Mouse (Mus musculus): ENCODE measurements around the gene Klf7. TPM values are rescaled to one million over a fixed set of nuclear protein-coding genes. Genes with fewer than 3 reads are reported as not detected.

The Klf7 gene
- polyA plus RNA-seq, 1 experiment from 2014 or later = 18.9 TPM

DNA sequence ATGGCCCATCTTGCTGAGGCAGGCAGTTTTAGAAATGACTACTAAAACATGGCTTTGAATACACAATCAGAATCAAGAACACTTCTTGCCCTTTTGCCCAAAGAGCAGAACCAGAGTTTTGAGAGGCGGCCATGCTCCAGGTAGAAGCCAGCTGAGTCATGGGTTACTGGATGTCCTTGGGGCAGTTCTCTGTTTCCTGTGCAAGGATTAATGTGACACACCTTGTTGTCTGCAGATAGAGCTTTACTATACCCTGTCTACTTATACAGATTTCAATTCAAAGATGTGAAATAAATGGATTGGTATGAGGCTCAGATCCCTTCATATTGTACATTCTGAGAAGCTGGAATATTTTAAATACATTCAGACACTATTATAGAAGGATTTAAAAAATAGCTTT is 40.3 kb downstream of the Klf7 start:
- Histone ChIP-seq H3K27me3 (no peaks in the 10 kb centered on the region), H3K4me1 (replicated peaks) (peaks cover 25% of the 10 kb centered on the region), H3K27ac (no peak overlapping the region), H3K4me3 (no peak overlapping the region), H3K4me2 (no peak overlapping the region), H3K9me3 (replicated peaks) (no peaks in the 10 kb centered on the region), H3K9ac (no peak overlapping the region), H3K36me3 (peaks cover 18% of the 10 kb centered on the region)
- 95% methylated on average over 1 of the region's 1 CpGs for WGBS
- ATAC-seq (replicated peaks; ENCODE audit: insufficient number of reproducible peaks, insufficient read depth, low FRiP score, low read depth) = no peak

DNA sequence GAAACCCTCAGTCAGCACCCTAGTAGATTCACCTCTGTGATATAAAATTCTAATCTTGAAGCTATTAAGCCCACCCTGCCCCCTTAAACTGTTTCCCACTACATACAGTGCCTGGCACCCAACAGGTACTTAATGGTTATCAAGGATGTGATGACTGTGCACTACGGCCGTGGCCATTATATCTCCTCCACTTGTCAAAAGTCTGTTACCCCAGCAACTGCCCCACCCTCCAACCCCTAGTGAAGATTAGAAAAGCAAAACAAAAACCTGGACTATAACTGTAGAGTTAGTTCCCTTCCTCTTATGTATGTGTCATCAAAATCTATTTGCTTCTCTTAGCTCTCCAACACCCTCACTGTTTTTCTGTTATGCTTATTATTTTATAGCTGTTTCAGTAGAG is 40.9 kb downstream of the Klf7 start:
- peaks cover 25% of the 10 kb centered on the region for H3K4me1 ChIP-seq (replicated peaks)
- no peak overlapping the region for H3K4me3 ChIP-seq
- 36% methylated on average over 2 of the region's 2 CpGs for WGBS
- no peaks in the 10 kb centered on the region for H3K27me3 ChIP-seq
- no peak overlapping the region for H3K27ac ChIP-seq
- no peaks in the 10 kb centered on the region for H3K9me3 ChIP-seq (replicated peaks)
- H3K9ac ChIP-seq = no peak overlapping the region
- no peak for ATAC-seq (replicated peaks; ENCODE audit: insufficient number of reproducible peaks, insufficient read depth, low FRiP score, low read depth)
- H3K36me3 ChIP-seq = peaks cover 21% of the 10 kb centered on the region
- H3K4me2 ChIP-seq = no peak overlapping the region

DNA sequence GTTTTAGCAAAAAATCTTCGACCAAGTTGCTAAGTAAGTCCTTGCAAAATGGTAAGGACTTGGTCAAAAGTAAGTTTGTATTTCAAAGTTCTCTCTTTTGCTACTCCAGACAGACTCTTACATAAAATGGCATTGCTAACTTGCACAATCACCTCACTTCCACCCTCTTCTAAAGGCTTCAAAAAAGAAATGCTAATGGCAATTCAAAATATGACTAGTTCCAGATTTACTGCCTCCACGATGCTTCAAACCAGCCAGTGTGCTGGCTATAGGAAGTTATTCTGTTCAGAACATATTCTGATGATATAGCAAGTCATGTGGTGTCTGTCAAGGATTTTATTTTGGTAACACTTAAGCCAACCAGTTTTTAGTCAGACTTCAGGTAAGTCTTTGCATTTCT is 41.8 kb downstream of the Klf7 start:
- ATAC-seq (replicated peaks; ENCODE audit: insufficient number of reproducible peaks, insufficient read depth, low FRiP score, low read depth) = no peak
- Histone ChIP-seq H3K4me2 (no peak overlapping the region), H3K36me3 (peaks cover 21% of the 10 kb centered on the region), H3K27me3 (no peaks in the 10 kb centered on the region), H3K4me3 (no peak overlapping the region), H3K27ac (no peak overlapping the region), H3K4me1 (replicated peaks) (peaks cover 19% of the 10 kb centered on the region), H3K9ac (no peak overlapping the region), H3K9me3 (replicated peaks) (no peaks in the 10 kb centered on the region)
- 83% methylated on average over 2 of the region's 2 CpGs for WGBS

DNA sequence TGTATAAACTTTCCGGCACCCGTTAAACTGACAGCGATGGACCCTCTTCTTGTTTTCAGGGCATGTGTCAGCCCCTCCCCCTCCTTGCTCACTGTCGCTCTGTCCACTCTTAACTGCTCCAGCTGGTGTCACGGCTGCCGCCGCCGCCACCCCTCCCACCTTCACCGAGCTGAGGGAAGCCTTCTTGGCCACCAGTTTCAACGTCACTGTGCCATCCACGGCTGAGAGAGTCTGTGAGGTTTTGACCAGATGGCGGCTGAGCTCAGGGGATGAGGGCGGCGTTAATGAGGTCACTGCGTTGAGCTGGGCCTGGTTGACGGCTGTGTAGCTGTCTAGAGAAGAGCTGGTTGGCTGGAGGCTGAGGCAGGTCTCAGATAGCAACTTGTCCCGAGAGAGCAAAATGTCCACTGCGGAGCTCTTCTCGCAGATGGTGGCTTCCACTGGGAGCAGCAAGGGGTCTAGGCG is 43.3 kb downstream of the Klf7 start:
- peaks cover 21% of the 10 kb centered on the region for H3K36me3 ChIP-seq
- peak; percentile 39 for ATAC-seq (replicated peaks; ENCODE audit: insufficient number of reproducible peaks, insufficient read depth, low FRiP score, low read depth)
- peaks cover 14% of the 10 kb centered on the region for H3K4me1 ChIP-seq (replicated peaks)
- 61% methylated on average over 20 of the region's 20 CpGs for WGBS
- H3K4me2 ChIP-seq = 0 out of 2 replicates have a peak overlapping the region, but pooled peaks have one; percentile 17
- H3K27ac ChIP-seq = peak overlapping the region; percentile 25
- H3K4me3 ChIP-seq = no peak overlapping the region
- H3K27me3 ChIP-seq = no peaks in the 10 kb centered on the region
- H3K9ac ChIP-seq = no peak overlapping the region
- no peaks in the 10 kb centered on the region for H3K9me3 ChIP-seq (replicated peaks)

DNA sequence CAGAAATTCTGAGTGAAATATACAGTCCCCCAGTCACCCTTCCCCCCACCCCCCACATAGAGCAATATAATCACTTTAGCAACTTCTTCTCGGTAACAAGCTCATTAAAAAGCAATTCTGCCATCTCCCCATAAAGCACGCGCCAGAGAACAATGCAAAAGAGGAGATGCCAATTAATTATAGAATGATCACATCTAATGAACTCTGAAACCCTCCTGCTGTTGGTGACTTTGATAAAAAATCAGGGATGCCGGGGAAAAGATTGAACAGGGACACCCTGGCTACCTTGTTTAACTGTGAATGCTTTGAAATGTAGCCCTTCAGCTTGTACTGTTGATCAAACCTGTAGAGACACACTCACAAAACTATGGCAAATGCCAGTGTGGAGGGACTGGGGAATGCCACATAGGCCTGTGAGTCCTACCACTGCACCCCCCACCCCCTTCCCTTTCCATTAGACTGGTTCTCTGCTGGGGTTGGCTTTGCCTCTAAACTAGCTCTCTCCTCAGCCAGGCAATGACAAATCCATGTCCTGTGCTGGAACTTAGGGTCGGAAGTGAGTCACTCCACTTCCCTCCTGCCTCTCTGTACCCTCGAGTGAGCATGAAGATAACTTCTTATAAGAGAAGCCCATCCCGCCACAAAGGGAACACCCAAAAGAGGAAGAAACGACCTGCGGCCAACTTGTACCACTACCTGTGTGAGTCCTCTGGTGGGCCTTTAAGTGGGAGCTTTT is 43.9 kb downstream of the Klf7 start:
- Histone ChIP-seq H3K9ac (no peak overlapping the region), H3K9me3 (replicated peaks) (no peaks in the 10 kb centered on the region), H3K36me3 (peaks cover 21% of the 10 kb centered on the region), H3K27ac (no peak overlapping the region), H3K4me2 (0 out of 2 replicates have a peak overlapping the region, but pooled peaks have one; percentile 17), H3K27me3 (no peaks in the 10 kb centered on the region), H3K4me1 (replicated peaks) (peaks cover 12% of the 10 kb centered on the region), H3K4me3 (no peak overlapping the region)
- 70% methylated on average over 9 of the region's 9 CpGs for WGBS
- no peak for ATAC-seq (replicated peaks; ENCODE audit: insufficient number of reproducible peaks, insufficient read depth, low FRiP score, low read depth)

DNA sequence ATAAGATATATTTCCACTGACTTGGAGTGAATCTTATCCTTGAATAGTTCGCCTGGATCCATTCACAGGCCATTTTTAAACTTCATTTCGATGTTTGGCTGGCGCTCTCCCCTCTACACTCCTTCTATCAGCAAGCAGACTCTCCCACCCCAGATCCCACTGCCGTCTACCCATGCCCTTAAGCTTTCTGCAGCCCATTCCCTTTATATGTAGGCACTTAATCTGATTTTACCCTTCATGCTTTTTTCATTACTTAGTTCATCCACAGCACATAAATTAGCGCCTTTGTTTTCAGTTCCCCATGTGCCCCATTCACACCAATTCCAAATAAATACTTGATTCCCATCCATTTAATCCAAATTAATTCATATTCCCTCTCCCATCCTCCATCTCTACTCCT is 48.0 kb downstream of the Klf7 start:
- Histone ChIP-seq H3K9me3 (replicated peaks) (no peaks in the 10 kb centered on the region), H3K27ac (no peak overlapping the region), H3K4me1 (replicated peaks) (no peaks in the 10 kb centered on the region; the same call in 1 of the 2 replicates), H3K9ac (no peak overlapping the region), H3K36me3 (peaks cover 21% of the 10 kb centered on the region), H3K4me3 (no peak overlapping the region), H3K27me3 (no peaks in the 10 kb centered on the region), H3K4me2 (no peak overlapping the region)
- WGBS = 86% methylated on average over 5 of the region's 5 CpGs
- ATAC-seq (replicated peaks; ENCODE audit: insufficient number of reproducible peaks, insufficient read depth, low FRiP score, low read depth) = no peak

DNA sequence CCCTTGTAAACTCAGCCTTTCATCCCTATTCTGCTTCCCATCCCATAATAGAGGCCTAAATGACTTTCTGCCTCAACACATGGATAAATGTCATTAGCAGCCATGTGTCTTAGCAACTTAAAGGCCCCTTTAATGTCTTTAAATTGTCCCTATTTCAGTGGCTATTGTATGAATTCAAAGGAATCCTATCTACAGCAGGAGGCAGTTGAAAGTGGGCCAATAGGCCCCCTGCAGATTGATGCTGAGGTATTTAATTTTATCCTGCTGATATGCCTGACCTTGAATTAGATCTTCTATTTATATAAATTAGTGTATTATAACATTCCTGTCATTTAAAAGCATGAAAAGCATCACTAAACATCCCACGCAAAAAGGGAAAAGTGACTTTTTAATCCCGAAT is 51.1 kb downstream of the Klf7 start:
- H3K27ac ChIP-seq = no peak overlapping the region
- no peak overlapping the region for H3K4me2 ChIP-seq
- H3K4me1 ChIP-seq (replicated peaks) = no peaks in the 10 kb centered on the region
- no peak for ATAC-seq (replicated peaks; ENCODE audit: insufficient number of reproducible peaks, insufficient read depth, low FRiP score, low read depth)
- no peaks in the 10 kb centered on the region for H3K9me3 ChIP-seq (replicated peaks)
- no peak overlapping the region for H3K4me3 ChIP-seq
- no peaks in the 10 kb centered on the region for H3K36me3 ChIP-seq
- no peaks in the 10 kb centered on the region for H3K27me3 ChIP-seq
- no peak overlapping the region for H3K9ac ChIP-seq
- WGBS = 84% methylated on average over 2 of the region's 2 CpGs

DNA sequence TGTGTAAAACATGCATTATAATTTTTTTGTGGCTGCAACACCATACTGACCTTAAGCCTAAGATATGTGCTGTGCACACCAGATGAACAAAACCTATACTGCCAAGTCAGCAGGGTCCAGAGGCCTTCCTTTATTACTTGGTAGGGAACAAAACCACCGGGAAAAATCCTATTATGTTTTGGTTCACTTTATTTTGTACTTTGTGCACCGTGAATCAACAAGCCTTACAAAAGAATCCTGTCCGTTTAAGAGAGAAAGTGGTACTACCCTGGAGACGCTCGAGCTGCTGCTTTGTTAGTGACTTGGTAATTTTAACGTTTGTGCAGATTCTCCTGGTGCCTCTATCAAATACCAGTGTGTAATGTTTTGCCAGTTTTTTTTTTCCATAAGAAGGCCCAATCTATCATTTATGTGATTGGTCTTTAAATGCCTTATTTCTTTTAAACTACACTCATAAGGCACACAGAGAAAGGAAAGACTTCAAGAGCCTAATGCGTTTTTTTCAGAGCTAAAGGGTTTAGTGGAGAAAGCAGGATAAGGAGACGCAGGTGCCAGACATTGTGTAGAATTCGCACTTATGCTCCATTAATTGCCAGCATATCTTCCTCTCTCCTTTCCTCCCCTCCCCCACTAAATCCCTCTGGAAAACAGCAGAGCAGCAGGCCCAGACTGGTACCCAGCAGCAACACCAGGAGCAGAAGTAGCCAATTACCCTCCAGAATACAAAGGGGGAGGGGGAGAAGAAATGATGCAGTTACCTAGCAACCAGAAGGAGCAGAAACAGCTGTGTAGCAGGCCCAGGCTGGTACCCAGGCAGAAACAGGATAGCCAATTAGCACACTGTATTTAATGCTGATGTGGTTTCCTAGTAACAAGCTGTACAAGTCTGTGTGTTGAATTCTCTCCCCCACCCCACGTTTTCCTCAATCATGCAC is 55.5 kb downstream of the Klf7 start:
- Histone ChIP-seq H3K9me3 (replicated peaks) (no peaks in the 10 kb centered on the region), H3K4me1 (replicated peaks) (no peaks in the 10 kb centered on the region), H3K4me2 (no peak overlapping the region), H3K27ac (no peak overlapping the region), H3K27me3 (no peaks in the 10 kb centered on the region), H3K4me3 (no peak overlapping the region), H3K36me3 (no peaks in the 10 kb centered on the region), H3K9ac (no peak overlapping the region)
- 75% methylated on average over 10 of the region's 10 CpGs for WGBS
- no peak for ATAC-seq (replicated peaks; ENCODE audit: insufficient number of reproducible peaks, insufficient read depth, low FRiP score, low read depth)

DNA sequence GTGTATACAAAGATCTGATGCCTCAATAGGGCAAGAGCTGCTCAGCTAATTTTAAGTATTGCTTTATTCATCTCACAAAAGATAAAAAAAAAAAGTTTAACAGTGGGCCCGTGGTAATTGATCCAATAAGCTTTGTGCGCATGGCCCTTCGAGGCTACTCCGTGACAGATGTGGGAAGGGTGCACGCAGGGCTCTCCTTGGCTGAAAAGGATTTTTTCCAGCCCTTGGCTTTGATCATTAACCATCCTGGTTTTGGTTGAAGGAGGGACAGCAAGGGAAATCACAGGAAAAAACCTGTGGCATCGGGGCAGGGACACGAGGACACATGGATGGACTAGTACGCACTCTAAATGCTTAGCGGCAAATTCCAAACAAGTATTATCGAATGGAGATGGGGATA is 60.6 kb downstream of the Klf7 start:
- H3K27ac ChIP-seq = no peak overlapping the region
- H3K36me3 ChIP-seq = peaks cover 8% of the 10 kb centered on the region
- no peaks in the 10 kb centered on the region for H3K27me3 ChIP-seq
- 89% methylated on average over 10 of the region's 10 CpGs for WGBS
- H3K9me3 ChIP-seq (replicated peaks) = no peaks in the 10 kb centered on the region
- H3K4me2 ChIP-seq = no peak overlapping the region
- no peak overlapping the region for H3K9ac ChIP-seq
- peaks cover 14% of the 10 kb centered on the region for H3K4me1 ChIP-seq (replicated peaks)
- no peak for ATAC-seq (replicated peaks; ENCODE audit: insufficient number of reproducible peaks, insufficient read depth, low FRiP score, low read depth)
- no peak overlapping the region for H3K4me3 ChIP-seq

DNA sequence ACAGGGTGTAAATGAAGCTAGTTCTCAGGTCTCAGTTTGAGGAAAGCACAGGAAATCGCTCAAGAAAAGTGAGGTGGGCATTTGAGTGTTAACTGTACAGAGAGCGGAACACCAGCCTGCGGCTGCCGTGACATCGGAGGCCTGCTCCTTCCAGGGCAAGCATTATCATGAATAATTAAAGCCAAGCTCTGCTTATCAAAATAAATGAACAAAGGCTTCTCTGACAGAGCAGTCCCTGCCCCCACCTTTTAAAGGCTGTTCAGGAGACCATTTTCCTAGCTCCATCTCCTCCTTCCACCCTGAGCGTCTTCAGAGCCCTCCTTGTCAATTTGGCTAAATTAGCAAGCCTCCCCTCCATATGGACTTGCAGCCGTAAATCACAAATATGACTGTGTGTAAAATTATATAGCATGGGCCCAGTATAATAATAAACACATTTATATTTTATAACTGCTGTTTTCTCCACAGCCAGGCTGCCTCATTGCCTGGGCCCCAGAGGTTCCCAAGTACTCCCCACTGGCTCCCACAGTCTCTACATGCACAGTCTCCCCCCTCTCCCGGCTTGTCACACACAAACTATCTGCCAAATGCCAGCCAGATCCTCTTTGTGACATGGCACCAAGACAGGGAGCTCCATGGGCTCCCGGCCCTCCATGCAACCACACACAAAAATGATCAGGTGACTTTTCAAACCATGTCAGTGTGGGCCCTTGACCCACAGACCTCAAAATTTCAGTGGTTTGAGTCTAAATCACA is 61.2 kb downstream of the Klf7 start:
- ATAC-seq (replicated peaks; ENCODE audit: insufficient number of reproducible peaks, insufficient read depth, low FRiP score, low read depth) = 0 out of 2 replicates have a peak, but pooled peaks have one; percentile 27
- Histone ChIP-seq H3K9me3 (replicated peaks) (no peaks in the 10 kb centered on the region), H3K27me3 (no peaks in the 10 kb centered on the region), H3K4me3 (no peak overlapping the region), H3K4me2 (no peak overlapping the region), H3K9ac (no peak overlapping the region), H3K4me1 (replicated peaks) (peaks cover 14% of the 10 kb centered on the region), H3K27ac (no peak overlapping the region), H3K36me3 (peaks cover 8% of the 10 kb centered on the region)
- WGBS = 48% methylated on average over 9 of the region's 9 CpGs

DNA sequence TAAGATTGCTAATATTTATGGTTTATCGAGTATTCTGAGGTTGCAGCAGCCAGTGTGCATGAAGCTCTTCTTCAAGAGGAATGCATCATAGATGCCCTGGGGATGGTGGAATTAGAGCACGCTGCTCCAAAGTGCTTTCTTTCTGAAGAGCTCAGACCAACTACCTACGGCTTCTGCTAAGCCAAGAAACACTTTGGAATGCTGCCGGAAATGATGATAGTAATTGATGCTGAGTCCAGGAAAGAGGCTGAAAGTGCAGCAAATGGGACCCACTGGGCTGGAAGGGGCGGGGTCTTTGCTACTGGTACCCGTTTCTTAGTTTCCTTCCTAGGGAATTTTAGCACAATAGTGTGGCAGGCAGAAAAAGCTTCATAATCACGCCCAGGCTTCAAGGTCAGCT is 62.0 kb downstream of the Klf7 start:
- H3K4me3 ChIP-seq = no peak overlapping the region
- no peaks in the 10 kb centered on the region for H3K9me3 ChIP-seq (replicated peaks)
- ATAC-seq (replicated peaks; ENCODE audit: insufficient number of reproducible peaks, insufficient read depth, low FRiP score, low read depth) = no peak
- WGBS = 69% methylated on average over 7 of the region's 7 CpGs
- H3K27me3 ChIP-seq = no peaks in the 10 kb centered on the region
- no peak overlapping the region for H3K4me2 ChIP-seq
- no peak overlapping the region for H3K27ac ChIP-seq
- peaks cover 8% of the 10 kb centered on the region for H3K36me3 ChIP-seq
- H3K4me1 ChIP-seq (replicated peaks) = peaks cover 14% of the 10 kb centered on the region
- no peak overlapping the region for H3K9ac ChIP-seq
